30 mouse cellular contexts compared by ENCODE assay signal in the genomic region with DNA sequence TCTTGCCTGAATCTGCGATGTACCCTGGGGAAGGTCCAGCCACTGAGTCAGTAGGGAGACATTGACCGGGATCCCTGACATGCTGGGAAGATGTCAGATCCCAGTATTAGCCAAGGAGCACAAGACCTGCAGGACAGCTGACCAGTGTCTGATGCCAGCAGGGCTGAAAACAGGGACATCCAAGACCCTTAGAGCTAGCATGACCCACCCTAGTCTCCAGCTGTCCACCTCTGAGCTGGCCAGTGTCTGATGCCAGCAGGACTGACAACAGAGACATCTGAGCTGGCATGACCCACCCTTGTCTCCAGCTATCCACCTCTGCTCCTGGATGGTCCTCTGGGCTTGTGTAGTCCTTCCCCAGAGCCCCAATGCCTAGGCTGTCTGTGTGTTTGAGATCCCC. TPM values are rescaled to one million over a fixed set of nuclear protein-coding genes. Genes with fewer than 3 reads are reported as not detected.
DNase-seq lines count a peak whose midpoint lies in the region; ATAC-seq and TF ChIP-seq lines count a peak whose summit lies in the region.
"Had no signal": no experiment of that assay in that cellular context is flagged by ENCODE, and none has a peak within 500 bp of the region (broad histone marks: within the 10 kb centered on the region; RNA-seq: fewer than 3 reads in every experiment).

No protein-coding gene starts in this region.

- peaks cover 26% of the 10 kb centered on the region for H3K4me1 ChIP-seq in embryonic facial prominence, embryonic 14.5 days (ENCODE audit: control insufficient read depth, insufficient read depth, low read length)
- peaks cover 44% of the 10 kb centered on the region for H3K4me1 ChIP-seq in embryonic facial prominence, embryonic 10.5 days
- peaks cover 56% of the 10 kb centered on the region for H3K4me1 ChIP-seq in heart, embryonic 16.5 days (ENCODE audit: control insufficient read depth, insufficient read depth, low read length)
- peaks cover 31% of the 10 kb centered on the region for H3K4me1 ChIP-seq in heart, embryonic 11.5 days (ENCODE audit: control insufficient read depth, insufficient read depth, low read length)
- H3K4me1 ChIP-seq in stomach, postnatal 0 days (replicated peaks; ENCODE audit: control insufficient read depth, insufficient read depth): peaks cover 21% of the 10 kb centered on the region
- H3K4me1 ChIP-seq: hindbrain, embryonic 12.5 days; liver, embryonic 13.5 days had no signal

- TF ChIP-seq CTCF in stomach, postnatal 0 days (IDR thresholded peaks at IDR 0.05; ENCODE audit: low read depth): no peak

- H3K27me3 ChIP-seq in embryonic facial prominence, embryonic 14.5 days (replicated peaks; ENCODE audit: control insufficient read depth, insufficient read depth, low read length): 0 out of 2 replicates have a peak, but pooled peaks cover 2% of the 10 kb centered on the region
- peaks cover 13% of the 10 kb centered on the region; the same call in 1 of the 2 replicates for H3K27me3 ChIP-seq in embryonic facial prominence, embryonic 10.5 days (replicated peaks; ENCODE audit: low read depth, poor library complexity, severe bottlenecking)
- no peaks in the 10 kb centered on the region for H3K27me3 ChIP-seq in heart, embryonic 16.5 days (ENCODE audit: control insufficient read depth, insufficient read depth, low read length)
- peaks cover 16% of the 10 kb centered on the region for H3K27me3 ChIP-seq in heart, embryonic 11.5 days (ENCODE audit: control insufficient read depth, insufficient read depth, low read length)
- H3K27me3 ChIP-seq in stomach, postnatal 0 days (ENCODE audit: control insufficient read depth, insufficient read depth, low read length): no peaks in the 10 kb centered on the region
- H3K27me3 ChIP-seq: forebrain, embryonic 15.5 days; hindbrain, embryonic 12.5 days; intestine, embryonic 15.5 days; limb, embryonic 15.5 days; liver, embryonic 13.5 days had no signal

- H3K9ac ChIP-seq in embryonic facial prominence, embryonic 14.5 days (ENCODE audit: low read depth, low read length): peak overlapping the region; percentile 15; the same call in 1 of the 2 replicates
- peak overlapping the region; percentile 46; the same call in 1 of the 2 replicates for H3K9ac ChIP-seq in heart, embryonic 16.5 days (ENCODE audit: low read length)
- H3K9ac ChIP-seq in heart, embryonic 11.5 days (ENCODE audit: low read depth, low read length): no peak overlapping the region
- 0 out of 2 replicates have a peak overlapping the region, but pooled peaks have one; percentile 9 for H3K9ac ChIP-seq in stomach, postnatal 0 days (ENCODE audit: low read length)
- H3K9ac ChIP-seq: embryonic facial prominence, embryonic 12.5 days; forebrain, embryonic 15.5 days; hindbrain, embryonic 12.5 days; intestine, embryonic 15.5 days; limb, embryonic 15.5 days; liver, embryonic 13.5 days; midbrain, embryonic 12.5 days had no signal

- H3K36me3 ChIP-seq in embryonic facial prominence, embryonic 14.5 days (ENCODE audit: control insufficient read depth, insufficient read depth, low read length): no peaks in the 10 kb centered on the region
- H3K36me3 ChIP-seq in embryonic facial prominence, embryonic 10.5 days (replicated peaks): no peaks in the 10 kb centered on the region
- no peaks in the 10 kb centered on the region for H3K36me3 ChIP-seq in heart, embryonic 16.5 days (ENCODE audit: control insufficient read depth, insufficient read depth)
- no peaks in the 10 kb centered on the region for H3K36me3 ChIP-seq in heart, embryonic 11.5 days (ENCODE audit: control insufficient read depth, insufficient read depth, low read length)
- H3K36me3 ChIP-seq in macrophage (ENCODE audit: inconsistent target): no peaks in the 10 kb centered on the region
- no peaks in the 10 kb centered on the region for H3K36me3 ChIP-seq in stomach, postnatal 0 days (ENCODE audit: control insufficient read depth, insufficient read depth, low read length)
- H3K36me3 ChIP-seq: embryonic facial prominence, embryonic 12.5 days; forebrain, embryonic 10.5 days; forebrain, embryonic 15.5 days; G1E; hindbrain, embryonic 12.5 days; intestine, embryonic 15.5 days; limb, embryonic 10.5 days; limb, embryonic 15.5 days; liver, embryonic 13.5 days; midbrain, embryonic 12.5 days had no signal

- no peaks in the 10 kb centered on the region for H3K79me2 ChIP-seq in macrophage (ENCODE audit: inconsistent target)

- no peak for TF ChIP-seq EP300 in stomach, postnatal 0 days (optimal IDR thresholded peaks at IDR 0.05)

- H3K9me3 ChIP-seq in embryonic facial prominence, embryonic 14.5 days (ENCODE audit: control insufficient read depth, low read length): no peaks in the 10 kb centered on the region
- H3K9me3 ChIP-seq in embryonic facial prominence, embryonic 10.5 days: no peaks in the 10 kb centered on the region
- no peaks in the 10 kb centered on the region for H3K9me3 ChIP-seq in heart, embryonic 16.5 days (replicated peaks; ENCODE audit: control insufficient read depth, low read length)
- H3K9me3 ChIP-seq in heart, embryonic 11.5 days (replicated peaks; ENCODE audit: control insufficient read depth, low read length): no peaks in the 10 kb centered on the region
- no peaks in the 10 kb centered on the region for H3K9me3 ChIP-seq in stomach, postnatal 0 days (ENCODE audit: control insufficient read depth, low read length)
- H3K9me3 ChIP-seq: embryonic facial prominence, embryonic 12.5 days; forebrain, embryonic 10.5 days; forebrain, embryonic 15.5 days; hindbrain, embryonic 12.5 days; intestine, embryonic 15.5 days; limb, embryonic 10.5 days; limb, embryonic 15.5 days; liver, embryonic 13.5 days; midbrain, embryonic 12.5 days had no signal

- no peak overlapping the region for H3K4me2 ChIP-seq in embryonic facial prominence, embryonic 14.5 days (ENCODE audit: low read depth, low read length)
- H3K4me2 ChIP-seq in heart, embryonic 16.5 days (ENCODE audit: low read depth, low read length): no peak overlapping the region
- H3K4me2 ChIP-seq in heart, embryonic 11.5 days: no peak overlapping the region
- H3K4me2 ChIP-seq in stomach, postnatal 0 days (replicated peaks; ENCODE audit: low read depth): no peak overlapping the region; the same call in 1 of the 2 replicates
- H3K4me2 ChIP-seq: embryonic facial prominence, embryonic 12.5 days; forebrain, embryonic 15.5 days; hindbrain, embryonic 12.5 days; intestine, embryonic 15.5 days; limb, embryonic 15.5 days; liver, embryonic 13.5 days; midbrain, embryonic 12.5 days had no signal

- no peak overlapping the region for H3K4me3 ChIP-seq in embryonic facial prominence, embryonic 14.5 days (ENCODE audit: low read depth, low read length)
- H3K4me3 ChIP-seq in embryonic facial prominence, embryonic 10.5 days: no peak overlapping the region
- H3K4me3 ChIP-seq in heart, embryonic 16.5 days (ENCODE audit: low read length): no peak overlapping the region
- H3K4me3 ChIP-seq in heart, embryonic 11.5 days (ENCODE audit: low read depth, low read length): no peak overlapping the region
- no peak overlapping the region for H3K4me3 ChIP-seq in macrophage (ENCODE audit: inconsistent target)
- H3K4me3 ChIP-seq in stomach, postnatal 0 days (ENCODE audit: low read depth, low read length): no peak overlapping the region
- H3K4me3 ChIP-seq: embryonic facial prominence, embryonic 12.5 days; forebrain, embryonic 10.5 days; forebrain, embryonic 15.5 days; hindbrain, embryonic 12.5 days; intestine, embryonic 15.5 days; limb, embryonic 10.5 days; limb, embryonic 15.5 days; liver, embryonic 13.5 days; midbrain, embryonic 12.5 days had no signal

- 48% methylated on average over 2 of the region's 2 CpGs for WGBS in embryonic facial prominence, embryonic 14.5 days
- WGBS in embryonic facial prominence, embryonic 10.5 days: 48% methylated on average over 2 of the region's 2 CpGs
- WGBS in heart, embryonic 16.5 days: 68% methylated on average over 2 of the region's 2 CpGs
- WGBS in heart, embryonic 11.5 days (ENCODE audit: insufficient replicate concordance): 50% methylated on average over 2 of the region's 2 CpGs
- 100% methylated on average over 2 of the region's 2 CpGs for WGBS in macrophage (ENCODE audit: missing documents)
- WGBS in stomach, postnatal 0 days: 58% methylated on average over 2 of the region's 2 CpGs

- no peak overlapping the region for H3K27ac ChIP-seq in embryonic facial prominence, embryonic 14.5 days (replicated peaks; ENCODE audit: low read depth, low read length)
- H3K27ac ChIP-seq in embryonic facial prominence, embryonic 10.5 days (replicated peaks): no peak overlapping the region
- H3K27ac ChIP-seq in heart, embryonic 16.5 days (ENCODE audit: low read length): no peak overlapping the region
- H3K27ac ChIP-seq in heart, embryonic 11.5 days (ENCODE audit: low read depth, low read length): no peak overlapping the region
- H3K27ac ChIP-seq in macrophage: 0 out of 2 replicates have a peak overlapping the region, but pooled peaks have one; percentile 5
- H3K27ac ChIP-seq in stomach, postnatal 0 days (replicated peaks): peak overlapping the region; percentile 78
- H3K27ac ChIP-seq: embryonic facial prominence, embryonic 12.5 days; forebrain, embryonic 10.5 days; forebrain, embryonic 15.5 days; hindbrain, embryonic 12.5 days; hindbrain, postnatal 0 days; intestine, embryonic 15.5 days; limb, embryonic 10.5 days; limb, embryonic 15.5 days; liver, embryonic 13.5 days; midbrain, embryonic 12.5 days had no signal

- ATAC-seq in embryonic facial prominence, embryonic 14.5 days (ENCODE audit: low read depth): no peak
- ATAC-seq in heart, embryonic 16.5 days (replicated peaks; ENCODE audit: extremely low read depth, insufficient read depth, low FRiP score): no peak
- no peak for ATAC-seq in heart, embryonic 11.5 days (replicated peaks; ENCODE audit: insufficient number of reproducible peaks, low FRiP score, low TSS enrichment)
- no peak for ATAC-seq in stomach, postnatal 0 days (ENCODE audit: low FRiP score, low TSS enrichment)
- ATAC-seq: forebrain, embryonic 15.5 days; hindbrain, postnatal 0 days; intestine, embryonic 15.5 days had no signal

- DNase-seq in embryonic facial prominence, embryonic 14.5 days (ENCODE audit: low spot score): no peak
- DNase-seq in embryonic facial prominence, embryonic 10.5 days (ENCODE audit: low spot score): no peak
- DNase-seq in stomach, postnatal 0 days (ENCODE audit: low spot score): no peak
- DNase-seq in adrenal gland, postnatal 4 days (ENCODE audit: low spot score in 2 of 2): no peak
- DNase-seq: adrenal gland, adult 8-10 months; cerebellum, adult 11 months; cerebellum, adult 9-10 months; cerebellum, postnatal 36 days; heart, postnatal 36 days; kidney, adult 2 months; layer of hippocampus, adult 9-11 months; liver, embryonic 13.5 days; lung, postnatal 10 days; right cerebral cortex, postnatal 14 days; thymus, postnatal 14 days had no signal

RNA-seq across cellular contexts. Expression of a gene that starts 3.0 kb away (rescaled TPM):
- polyA plus RNA-seq in embryonic facial prominence, embryonic 14.5 days (2014; fragmentation: Nextera tagmentation; extraction: Ambion mirVana): 5.5 and 9.5 TPM in 2 replicates
- 0.04 and 0.16 TPM in 2 replicates for polyA plus RNA-seq in embryonic facial prominence, embryonic 10.5 days (2016; fragmentation: Nextera tagmentation; extraction: Ambion mirVana)
- 8.7 and 9.0 TPM in 2 replicates for polyA plus RNA-seq in heart, embryonic 16.5 days (2015; fragmentation: Nextera tagmentation; extraction: Ambion mirVana)
- 2.5 and 2.8 TPM in 2 replicates for polyA plus RNA-seq in heart, embryonic 11.5 days (2014; fragmentation: Nextera tagmentation; extraction: Ambion mirVana)
- under 1 TPM in 9 of 26 experiments, not detected in 17; 0.13 to 0.46 (median 0.29) TPM for total RNA-seq in macrophage (2018; cell fraction: chromatin; rRNA removed)
- under 1 TPM; 0.03 to 0.68 (median 0.29) TPM for total RNA-seq in macrophage (2018; cell fraction: cytosol; rRNA removed)
- total RNA-seq in macrophage (2018; cell fraction: nucleus; rRNA removed): under 1 TPM in 15 of 26 experiments, not detected in 11; 0.10 to 0.79 (median 0.27) TPM
- 0.51 to 0.83 TPM (median 0.56 TPM) in 3 replicates for polyA plus RNA-seq in macrophage (2018)
- polyA plus RNA-seq in stomach, postnatal 0 days (2015; fragmentation: Nextera tagmentation; extraction: Ambion mirVana): 63.0 and 75.8 TPM in 2 replicates
- 1 to 10 TPM in 1 of 2 experiments, under 1 TPM in 1; 0.45 to 1.1 TPM for total RNA-seq in adrenal gland, postnatal 4 days (2021)
- polyA plus RNA-seq: G1E had no signal

RNA-seq across cellular contexts. Expression of a gene that starts 43.9 kb away (rescaled TPM):
- polyA plus RNA-seq in embryonic facial prominence, embryonic 14.5 days (2014; fragmentation: Nextera tagmentation; extraction: Ambion mirVana): 25.1 and 33.0 TPM in 2 replicates
- 16.2 and 17.4 TPM in 2 replicates for polyA plus RNA-seq in embryonic facial prominence, embryonic 10.5 days (2016; fragmentation: Nextera tagmentation; extraction: Ambion mirVana)
- polyA plus RNA-seq in heart, embryonic 16.5 days (2015; fragmentation: Nextera tagmentation; extraction: Ambion mirVana): 19.6 and 28.9 TPM in 2 replicates
- 23.8 and 25.8 TPM in 2 replicates for polyA plus RNA-seq in heart, embryonic 11.5 days (2014; fragmentation: Nextera tagmentation; extraction: Ambion mirVana)
- under 1 TPM in 1 of 26 experiments, not detected in 25; 0.44 TPM for total RNA-seq in macrophage (2018; cell fraction: chromatin; rRNA removed)
- not detected for total RNA-seq in macrophage (2018; cell fraction: cytosol; rRNA removed)
- under 1 TPM in 1 of 26 experiments, not detected in 25; 0.27 TPM for total RNA-seq in macrophage (2018; cell fraction: nucleus; rRNA removed)
- polyA plus RNA-seq in macrophage (2018): not detected in 3 replicates
- 191 and 207 TPM in 2 replicates for polyA plus RNA-seq in stomach, postnatal 0 days (2015; fragmentation: Nextera tagmentation; extraction: Ambion mirVana)
- total RNA-seq in adrenal gland, postnatal 4 days (2021): 10 to 100 TPM in 1 of 2 experiments, 1 to 10 TPM in 1; 4.1 to 12.3 TPM
- total RNA-seq: gastrocnemius, adult 8-10 months; left cerebral cortex, postnatal 10 days had no signal

Comparison
In these comparisons a context has a peak if more than half of its experiments do, and no peak if none do; other contexts are left out.
1. H3K27ac ChIP-seq: peak in macrophage (single experiment) and stomach, postnatal 0 days (single experiment); none in embryonic facial prominence, embryonic 14.5 days (single experiment), embryonic facial prominence, embryonic 10.5 days (single experiment), heart, embryonic 16.5 days (single experiment) and heart, embryonic 11.5 days (single experiment).
2. RNA of a gene that starts 43.9 kb away (polyA plus RNA-seq): 191 to 207 TPM in stomach, postnatal 0 days, 25.1 to 33.0 TPM in embryonic facial prominence, embryonic 14.5 days, 23.8 to 25.8 TPM in heart, embryonic 11.5 days, 19.6 to 28.9 TPM in heart, embryonic 16.5 days and 16.2 to 17.4 TPM in embryonic facial prominence, embryonic 10.5 days; not detected in macrophage; every median in the first group is over 10 times any median in the second.